In the genomic region with DNA sequence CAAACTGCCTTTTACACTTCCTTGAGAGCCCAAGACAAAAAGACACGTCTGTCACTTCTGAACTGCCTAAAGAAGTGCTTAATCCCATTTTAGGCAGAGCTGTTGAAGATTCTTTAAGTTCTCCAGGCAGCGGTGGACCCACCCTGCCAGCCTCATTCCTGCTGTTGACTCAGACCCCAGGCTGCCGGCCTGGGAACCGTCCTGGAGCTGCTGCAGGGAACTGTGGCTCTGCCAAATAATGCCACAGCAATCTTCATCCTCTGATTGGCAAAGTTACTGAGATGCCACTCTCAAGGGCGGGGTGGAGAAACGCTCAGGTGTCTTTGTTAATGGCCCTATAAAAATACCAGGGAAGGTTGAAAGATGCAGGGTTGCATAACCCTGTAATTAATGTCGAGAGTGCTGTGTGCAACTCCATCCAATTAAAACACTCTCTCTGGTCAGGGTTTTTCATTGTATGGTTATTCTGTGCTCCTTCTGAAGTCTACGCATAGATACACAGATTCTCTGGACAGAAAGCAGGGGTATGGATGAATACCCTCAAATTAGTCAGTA, we compare ENCODE assay signal across 23 mouse cellular contexts. TPM values are rescaled to one million over a fixed set of nuclear protein-coding genes. Genes with fewer than 3 reads are reported as not detected.
DNase-seq lines count a peak whose midpoint lies in the region; ATAC-seq lines count a peak whose summit lies in the region.
"Had no signal": no experiment of that assay in that cellular context is flagged by ENCODE, and none has a peak within 500 bp of the region (broad histone marks: within the 10 kb centered on the region; RNA-seq: fewer than 3 reads in every experiment).

No protein-coding gene starts in this region.

- H3K4me3 ChIP-seq in forebrain, embryonic 10.5 days, result no peak overlapping the region
- no peak overlapping the region for H3K4me3 ChIP-seq in forebrain, embryonic 13.5 days
- H3K4me3 ChIP-seq in kidney, embryonic 15.5 days (replicated peaks), result no peak overlapping the region
- H3K4me3 ChIP-seq: embryonic facial prominence, embryonic 13.5 days; erythroblast, embryonic 14.5 days; forebrain, embryonic 12.5 days; gastrocnemius, adult 2 months; intestine, embryonic 15.5 days had no signal

- peaks cover 37% of the 10 kb centered on the region for H3K4me1 ChIP-seq in forebrain, embryonic 10.5 days
- H3K4me1 ChIP-seq in forebrain, embryonic 13.5 days, result peaks cover 25% of the 10 kb centered on the region
- H3K4me1 ChIP-seq in kidney, embryonic 15.5 days, result peaks cover 9% of the 10 kb centered on the region

- ATAC-seq in forebrain, embryonic 13.5 days, result no peak
- ATAC-seq in kidney, embryonic 15.5 days (replicated peaks; ENCODE audit: low FRiP score), result no peak
- ATAC-seq: CD4-positive, CD25-positive, alpha-beta regulatory T cell, adult 4 months; forebrain, postnatal 0 days; intestine, embryonic 15.5 days; Patski had no signal

- DNase-seq in forebrain, embryonic 10.5 days (ENCODE audit: extremely low spot score, low spot score), result no peak
- DNase-seq in Muller cell, postnatal 12 days (ENCODE audit: inconsistent ontology term), result peak; percentile 75
- peak; percentile 45 for DNase-seq in fat pad, adult 2 months (ENCODE audit: extremely low read depth, low read depth, low spot score)
- no peak for DNase-seq in natural killer cell, adult 2 months (ENCODE audit: low spot score in 2 of 2)
- no peak for DNase-seq in heart, postnatal 4 days
- DNase-seq: cerebellum, adult 11-12 months; cerebellum, adult 9-10 months; cerebellum, postnatal 25 days; forebrain, postnatal 0 days; gastrocnemius, postnatal 25 days; heart, adult 11 months; kidney, adult 18-20 months had no signal

- H3K27ac ChIP-seq in forebrain, embryonic 10.5 days, result 0 out of 2 replicates have a peak overlapping the region, but pooled peaks have one; percentile 59
- H3K27ac ChIP-seq in forebrain, embryonic 13.5 days, result no peak overlapping the region
- no peak overlapping the region for H3K27ac ChIP-seq in kidney, embryonic 15.5 days
- H3K27ac ChIP-seq: embryonic facial prominence, embryonic 13.5 days; forebrain, embryonic 12.5 days; gastrocnemius, adult 2 months; hindbrain, embryonic 14.5 days; intestine, embryonic 15.5 days had no signal

- H3K36me3 ChIP-seq in forebrain, embryonic 10.5 days (replicated peaks), result no peaks in the 10 kb centered on the region
- no peaks in the 10 kb centered on the region for H3K36me3 ChIP-seq in forebrain, embryonic 13.5 days (ENCODE audit: poor library complexity, severe bottlenecking)
- H3K36me3 ChIP-seq in kidney, embryonic 15.5 days, result no peaks in the 10 kb centered on the region
- H3K36me3 ChIP-seq: embryonic facial prominence, embryonic 13.5 days; forebrain, embryonic 12.5 days; intestine, embryonic 15.5 days had no signal

- H3K27me3 ChIP-seq in forebrain, embryonic 10.5 days (ENCODE audit: poor library complexity, severe bottlenecking), result peaks cover 9% of the 10 kb centered on the region; the same call in 1 of the 2 replicates
- no peaks in the 10 kb centered on the region for H3K27me3 ChIP-seq in forebrain, embryonic 13.5 days
- H3K27me3 ChIP-seq in kidney, embryonic 15.5 days, result no peaks in the 10 kb centered on the region
- H3K27me3 ChIP-seq: embryonic facial prominence, embryonic 13.5 days; forebrain, embryonic 12.5 days; intestine, embryonic 15.5 days; Patski had no signal

- no peak overlapping the region for H3K4me2 ChIP-seq in forebrain, embryonic 13.5 days
- H3K4me2 ChIP-seq in kidney, embryonic 15.5 days, result no peak overlapping the region
- H3K4me2 ChIP-seq: embryonic facial prominence, embryonic 13.5 days; forebrain, embryonic 12.5 days; hindbrain, embryonic 14.5 days; intestine, embryonic 15.5 days had no signal

- no peak overlapping the region for H3K9ac ChIP-seq in forebrain, embryonic 13.5 days
- H3K9ac ChIP-seq in kidney, embryonic 15.5 days, result no peak overlapping the region
- H3K9ac ChIP-seq: embryonic facial prominence, embryonic 13.5 days; forebrain, embryonic 12.5 days; forebrain, postnatal 0 days; hindbrain, embryonic 14.5 days; intestine, embryonic 15.5 days had no signal

- WGBS in forebrain, embryonic 10.5 days, result 43% methylated on average over 8 of the region's 8 CpGs
- WGBS in forebrain, embryonic 13.5 days, result 20% methylated on average over 8 of the region's 8 CpGs
- WGBS in kidney, embryonic 15.5 days, result 44% methylated on average over 8 of the region's 8 CpGs

- no peaks in the 10 kb centered on the region for H3K9me3 ChIP-seq in forebrain, embryonic 10.5 days
- no peaks in the 10 kb centered on the region for H3K9me3 ChIP-seq in forebrain, embryonic 13.5 days (replicated peaks)
- no peaks in the 10 kb centered on the region for H3K9me3 ChIP-seq in kidney, embryonic 15.5 days (replicated peaks)
- H3K9me3 ChIP-seq: embryonic facial prominence, embryonic 13.5 days; forebrain, embryonic 12.5 days; G1E; intestine, embryonic 15.5 days had no signal

RNA-seq across cellular contexts. Expression of a gene that starts 2.4 kb away (rescaled TPM):
- 1.4 and 2.3 TPM in 2 replicates for polyA plus RNA-seq in forebrain, embryonic 10.5 days (2016; fragmentation: Nextera tagmentation; extraction: Ambion mirVana)
- polyA plus RNA-seq in forebrain, embryonic 13.5 days (2015; fragmentation: Nextera tagmentation; extraction: Ambion mirVana), result 0.29 and 0.30 TPM in 2 replicates
- total RNA-seq in heart, postnatal 4 days (2021), result 1 to 10 TPM; 1.8 to 1.9 TPM
- polyA plus RNA-seq in kidney, embryonic 15.5 days (2015; fragmentation: Nextera tagmentation; extraction: Ambion mirVana), result 1.6 and 2.1 TPM in 2 replicates

Comparison
In these comparisons a context has a peak if more than half of its experiments do, and no peak if none do; other contexts are left out.
1. DNase-seq: peak in Muller cell, postnatal 12 days (single experiment) and fat pad, adult 2 months (single experiment); none in forebrain, embryonic 10.5 days (single experiment), natural killer cell, adult 2 months (0 of 2) and heart, postnatal 4 days (single experiment).